Mouse (Mus musculus) midbrain, embryonic 12.5 days (tissue): ENCODE measurements around the gene Zfp52. TPM values are rescaled to one million over a fixed set of nuclear protein-coding genes. Genes with fewer than 3 reads are reported as not detected.
A peak's percentile ranks its signal among the peaks of the same experiment; 100 is the strongest.

Source experiments
- ATAC-seq: fragments of 200-750 bp; cut with Nextera tagmentation; 2 replicates; pipeline ENCODE4 v1.8.0; 2017; ENCODE audit warnings: low read depth, moderate TSS enrichment, moderate library complexity; ENCODE audit not compliant: low FRiP score
- H3K27ac ChIP-seq: fragments of 300-500 bp; sonication (generic); replicated peaks from 2 replicates; pipeline ENCODE4 v1.5.1; 2016; ENCODE audit warnings: mild to moderate bottlenecking
- H3K27me3 ChIP-seq: fragments of 300-500 bp; sonication (generic); 2 replicates; pipeline ENCODE4 v1.6.1; 2016; ENCODE audit warnings: mild to moderate bottlenecking
- H3K36me3 ChIP-seq: fragments of 300-500 bp; sonication (generic); 2 replicates; pipeline ENCODE4 v1.6.1; 2016
- H3K4me1 ChIP-seq: fragments of 300-500 bp; sonication (generic); 2 replicates; pipeline ENCODE4 v1.6.1; 2016
- H3K4me2 ChIP-seq: fragments of 300-500 bp; sonication (generic); replicated peaks from 2 replicates; pipeline ENCODE4 v1.6.1; 2016; ENCODE audit warnings: mild to moderate bottlenecking, moderate library complexity
- H3K4me3 ChIP-seq: fragments of 300-500 bp; sonication (generic); 2 replicates; pipeline ENCODE4 v1.5.1; 2016; ENCODE audit warnings: mild to moderate bottlenecking
- H3K9ac ChIP-seq: fragments of 300-500 bp; sonication (generic); replicated peaks from 2 replicates; pipeline ENCODE4 v1.6.1; 2016; ENCODE audit warnings: mild to moderate bottlenecking, moderate library complexity
- H3K9me3 ChIP-seq: fragments of 300-500 bp; sonication (generic); 2 replicates; pipeline ENCODE4 v1.6.1; 2016; ENCODE audit warnings: mild to moderate bottlenecking
- WGBS: fragments of 180-500 bp; shearing (Covaris S2); methylation state at CpG from one replicate; pipeline ENCODE4 v1.1.7; 2016; 5-methylcytosine and 5-hydroxymethylcytosine counted together
- polyA plus RNA-seq: library from polyadenylated mRNA; unstranded; fragments of >200 nt; fragmentation: Nextera tagmentation; extraction: Ambion mirVana; gene quantifications from 2 replicates; pipeline ENCODE4 v1.2.1, GENCODE M21; 2016

The Zfp52 gene
- polyA plus RNA-seq, 1 experiment from 2014 or later, result 2.0 TPM

DNA sequence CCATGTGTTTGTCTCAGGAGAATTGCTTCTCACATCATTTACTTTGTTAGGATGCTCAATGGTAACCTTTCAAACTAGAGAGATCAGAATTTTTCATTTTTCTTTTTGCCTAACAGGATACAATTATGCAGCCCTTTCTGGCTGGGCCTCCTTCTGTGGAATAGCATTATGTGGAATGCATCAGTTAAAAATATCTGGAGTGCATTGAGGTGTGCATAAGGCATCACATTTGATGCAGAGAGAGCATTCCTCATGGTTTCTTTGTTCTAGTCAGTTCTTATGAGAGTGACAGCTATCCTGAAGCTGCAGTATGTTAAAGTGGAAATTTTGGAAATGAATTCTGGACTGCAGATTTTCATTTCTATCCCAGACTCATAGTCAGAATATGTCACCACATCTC is 9.1 kb upstream of the Zfp52 start:
- Histone ChIP-seq H3K9me3 (no peaks in the 10 kb centered on the region), H3K27me3 (no peaks in the 10 kb centered on the region), H3K36me3 (no peaks in the 10 kb centered on the region), H3K4me3 (no peak overlapping the region), H3K4me1 (no peaks in the 10 kb centered on the region; the same call in 1 of the 2 replicates), H3K9ac (no peak overlapping the region), H3K4me2 (no peak overlapping the region), H3K27ac (no peak overlapping the region)
- ATAC-seq, result no peak

DNA sequence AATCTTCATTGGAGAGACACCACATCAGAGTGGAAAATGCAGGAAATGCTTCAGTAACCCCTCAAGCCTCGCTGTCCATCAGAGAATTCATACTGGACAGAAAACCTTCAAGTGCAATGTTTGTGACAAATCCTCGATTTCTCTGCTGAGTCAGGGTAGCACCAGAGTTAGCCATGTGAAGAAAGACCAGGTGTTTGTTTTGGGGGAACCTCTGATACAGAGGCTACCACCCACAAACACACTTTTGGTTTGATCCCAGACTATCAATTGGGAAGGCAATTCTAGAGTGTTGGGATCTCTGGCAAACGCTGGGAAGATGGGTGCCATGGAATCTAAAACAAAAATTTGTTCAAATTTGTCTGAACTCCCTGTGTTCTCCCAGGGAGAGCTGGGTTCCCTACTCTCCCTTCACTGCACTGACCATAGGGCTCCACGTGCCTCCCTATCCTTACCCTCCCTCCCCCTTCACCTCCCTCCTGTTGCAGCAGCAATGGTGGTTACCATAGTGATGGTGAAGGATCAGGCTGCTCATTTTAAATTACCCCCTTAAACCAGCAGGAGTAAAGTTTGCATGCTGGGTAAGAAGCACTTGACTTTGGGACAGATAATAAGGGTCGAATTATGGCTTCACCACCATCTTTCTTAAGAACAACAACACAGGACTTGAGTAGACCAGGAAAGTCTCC is 4.6 kb upstream of the Zfp52 start:
- WGBS, result 65% methylated on average over 5 of the region's 5 CpGs

DNA sequence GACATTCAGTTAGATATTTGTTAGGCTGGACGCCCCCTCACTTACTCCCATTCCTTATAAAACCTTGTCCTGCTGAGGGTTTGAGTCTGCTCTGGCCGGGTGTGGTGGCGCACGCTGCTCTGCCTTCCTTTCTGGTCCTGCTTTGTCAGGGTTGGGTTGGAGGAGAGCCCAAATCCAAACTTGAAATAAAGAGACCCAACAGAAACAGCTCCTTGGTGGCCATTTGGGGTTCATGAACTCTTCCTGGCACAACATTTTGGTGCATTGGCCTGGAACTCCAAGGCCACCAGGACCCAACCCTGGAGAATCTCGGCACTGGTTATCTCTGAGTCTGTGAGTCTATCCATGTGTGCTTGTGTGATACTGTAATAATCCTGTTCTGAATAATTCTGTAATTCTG is 3.7 kb upstream of the Zfp52 start:
- ATAC-seq, result no peak
- Histone ChIP-seq H3K27ac (peak overlapping the region; percentile 86), H3K27me3 (no peaks in the 10 kb centered on the region), H3K4me2 (peak overlapping the region; percentile 74), H3K9ac (peak overlapping the region; percentile 88; the same call in 1 of the 2 replicates), H3K9me3 (no peaks in the 10 kb centered on the region), H3K36me3 (no peaks in the 10 kb centered on the region), H3K4me3 (peak overlapping the region; percentile 76), H3K4me1 (peaks cover 15% of the 10 kb centered on the region)
- WGBS, result 78% methylated on average over 5 of the region's 5 CpGs

More for the DNA sequence above, 4.6 kb upstream of the Zfp52 start:
- no peaks in the 10 kb centered on the region for H3K27me3 ChIP-seq
- H3K27ac ChIP-seq, result no peak overlapping the region
- no peak for ATAC-seq
- H3K36me3 ChIP-seq, result no peaks in the 10 kb centered on the region
- H3K4me2 ChIP-seq, result no peak overlapping the region
- no peak overlapping the region for H3K4me3 ChIP-seq
- H3K9me3 ChIP-seq, result no peaks in the 10 kb centered on the region
- H3K4me1 ChIP-seq, result peaks cover 15% of the 10 kb centered on the region
- H3K9ac ChIP-seq, result no peak overlapping the region

DNA sequence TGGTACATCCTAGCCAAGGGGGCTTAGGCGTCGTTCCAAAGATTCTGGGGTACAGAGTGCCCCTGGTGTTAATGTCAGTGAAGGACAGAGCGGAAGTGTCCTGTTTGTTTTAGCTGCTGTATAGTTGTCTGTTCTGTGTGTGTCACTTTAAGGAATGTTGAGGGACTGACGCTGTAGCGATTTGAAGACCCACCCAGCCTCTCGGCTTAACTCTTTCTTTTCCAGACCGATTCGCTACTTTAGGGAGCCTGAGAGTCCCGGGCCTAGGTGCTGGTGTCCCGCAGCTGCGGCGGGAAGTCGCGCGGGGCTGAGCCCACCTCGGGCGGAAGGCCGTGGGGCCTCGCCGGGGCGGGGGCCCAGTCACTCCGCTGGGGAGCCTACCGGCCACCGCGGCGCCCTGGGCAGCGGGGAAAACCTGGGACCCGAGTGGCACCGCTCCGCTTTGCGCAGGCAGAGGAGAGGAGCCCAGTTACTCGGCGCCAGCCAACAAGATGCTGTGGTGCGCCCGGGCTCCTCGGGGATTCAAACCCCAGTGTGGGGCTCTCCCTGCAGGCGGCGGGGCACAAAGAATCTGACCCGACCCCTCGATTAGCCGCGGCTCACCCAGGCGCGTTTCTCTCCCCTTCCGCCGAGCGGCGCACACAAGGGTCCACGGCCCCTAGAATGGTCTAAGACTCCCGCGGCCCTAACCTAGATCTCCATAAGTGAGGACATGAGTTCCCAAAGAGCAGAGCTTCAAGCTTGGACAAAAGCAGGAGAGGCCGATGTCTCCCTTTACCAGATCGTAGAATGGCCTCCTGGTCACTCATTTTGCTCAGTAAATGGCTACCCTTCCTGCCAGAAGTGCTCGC is 3.0 kb upstream of the Zfp52 start:
- H3K36me3 ChIP-seq, result no peaks in the 10 kb centered on the region
- H3K9me3 ChIP-seq, result no peaks in the 10 kb centered on the region
- peak overlapping the region; percentile 86 for H3K27ac ChIP-seq
- peak overlapping the region; percentile 88 for H3K9ac ChIP-seq
- H3K27me3 ChIP-seq, result no peaks in the 10 kb centered on the region
- ATAC-seq, result peak; percentile 83
- H3K4me2 ChIP-seq, result peak overlapping the region; percentile 74
- 2% methylated on average over 52 of the region's 54 CpGs for WGBS
- H3K4me3 ChIP-seq, result peak overlapping the region; percentile 76
- peaks cover 15% of the 10 kb centered on the region for H3K4me1 ChIP-seq

DNA sequence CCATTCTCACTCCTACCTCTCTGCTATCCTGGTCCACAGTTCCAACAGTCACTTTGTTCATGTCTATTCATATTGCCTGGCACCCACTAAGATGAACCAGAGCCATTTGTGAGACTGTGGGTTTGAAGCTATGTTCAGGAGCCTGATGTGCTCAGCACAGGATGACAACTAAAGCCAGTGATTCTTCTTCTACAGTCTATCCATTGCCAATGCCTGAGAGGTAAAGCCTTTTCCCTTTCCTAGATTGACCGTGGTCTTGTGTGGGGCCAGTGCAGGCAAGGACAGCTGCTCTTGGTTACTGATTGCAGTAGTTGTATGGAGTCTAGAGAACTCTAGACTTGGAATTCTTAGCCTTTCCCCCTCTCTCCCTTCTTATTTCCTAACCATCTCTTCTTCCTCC is 1.4 kb upstream of the Zfp52 start:
- Histone ChIP-seq H3K4me1 (peaks cover 15% of the 10 kb centered on the region), H3K27ac (no peak overlapping the region), H3K4me3 (no peak overlapping the region), H3K27me3 (no peaks in the 10 kb centered on the region), H3K9ac (no peak overlapping the region), H3K4me2 (no peak overlapping the region), H3K9me3 (no peaks in the 10 kb centered on the region), H3K36me3 (no peaks in the 10 kb centered on the region)
- WGBS, result 100% methylated on average over 1 of the region's 1 CpGs
- no peak for ATAC-seq

DNA sequence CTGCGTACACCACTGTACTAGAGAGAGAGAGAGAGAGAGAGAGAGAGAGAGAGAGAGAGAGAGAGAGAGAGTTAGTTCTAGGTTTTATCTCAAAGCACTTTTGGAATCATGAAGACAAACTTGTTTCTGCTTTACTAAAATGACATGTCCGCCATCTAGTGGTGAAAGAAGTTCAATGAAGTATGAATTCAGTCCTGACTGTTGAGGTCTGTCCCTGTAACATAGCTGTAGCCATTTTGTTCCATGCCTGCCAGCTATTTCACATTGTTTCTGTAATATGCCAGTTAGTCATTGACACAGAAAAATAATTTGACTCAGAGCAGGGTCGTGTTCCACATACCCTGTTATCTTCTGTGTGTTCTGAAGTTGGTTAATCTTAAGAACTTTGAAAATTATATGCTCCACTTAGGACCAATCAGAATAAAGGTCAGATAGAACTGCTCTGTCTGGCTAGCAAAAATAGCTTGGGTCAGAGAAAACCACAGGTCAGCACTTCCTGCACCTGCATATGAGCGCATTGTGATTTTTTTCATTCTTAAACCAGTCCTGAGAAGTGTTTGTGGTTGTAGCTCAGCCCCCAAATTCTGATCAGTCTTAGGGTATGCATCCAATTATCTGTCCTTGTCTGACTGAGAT is 761 bp upstream of the Zfp52 start:
- peak; percentile 16 for ATAC-seq
- no peaks in the 10 kb centered on the region for H3K27me3 ChIP-seq

DNA sequence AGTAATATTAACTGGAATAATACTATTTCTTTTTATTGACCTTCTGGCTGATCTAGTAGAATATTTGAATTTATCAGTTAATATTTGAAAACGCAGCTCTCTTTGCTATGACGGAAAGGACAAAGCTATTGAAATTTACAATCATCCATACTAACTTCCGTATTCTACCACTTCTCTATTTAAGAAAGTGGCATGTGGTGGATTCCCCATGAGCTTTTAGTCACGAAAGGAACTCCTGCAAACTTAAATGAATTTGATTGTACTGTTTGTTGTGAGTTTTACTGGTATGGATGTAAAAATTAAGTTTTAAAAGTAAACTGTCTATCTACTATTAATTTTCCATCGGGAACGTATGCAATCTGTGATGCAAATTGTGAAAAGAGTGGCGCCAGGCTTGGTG is 757 bp downstream of the Zfp52 start:
- Histone ChIP-seq H3K4me1 (peaks cover 15% of the 10 kb centered on the region), H3K9ac (peak overlapping the region; percentile 59; the same call in 1 of the 2 replicates), H3K9me3 (no peaks in the 10 kb centered on the region), H3K27ac (no peak overlapping the region), H3K4me2 (peak overlapping the region; percentile 58), H3K27me3 (no peaks in the 10 kb centered on the region), H3K4me3 (peak overlapping the region; percentile 39), H3K36me3 (no peaks in the 10 kb centered on the region)
- no peak for ATAC-seq
- WGBS, result 39% methylated on average over 7 of the region's 7 CpGs

More for the DNA sequence above, 761 bp upstream of the Zfp52 start:
- Histone ChIP-seq H3K4me2 (no peak overlapping the region; the same call in 1 of the 2 replicates), H3K9ac (no peak overlapping the region), H3K9me3 (no peaks in the 10 kb centered on the region), H3K36me3 (no peaks in the 10 kb centered on the region), H3K4me3 (no peak overlapping the region), H3K4me1 (peaks cover 15% of the 10 kb centered on the region), H3K27ac (no peak overlapping the region)
- WGBS, result 24% methylated on average over 4 of the region's 4 CpGs

DNA sequence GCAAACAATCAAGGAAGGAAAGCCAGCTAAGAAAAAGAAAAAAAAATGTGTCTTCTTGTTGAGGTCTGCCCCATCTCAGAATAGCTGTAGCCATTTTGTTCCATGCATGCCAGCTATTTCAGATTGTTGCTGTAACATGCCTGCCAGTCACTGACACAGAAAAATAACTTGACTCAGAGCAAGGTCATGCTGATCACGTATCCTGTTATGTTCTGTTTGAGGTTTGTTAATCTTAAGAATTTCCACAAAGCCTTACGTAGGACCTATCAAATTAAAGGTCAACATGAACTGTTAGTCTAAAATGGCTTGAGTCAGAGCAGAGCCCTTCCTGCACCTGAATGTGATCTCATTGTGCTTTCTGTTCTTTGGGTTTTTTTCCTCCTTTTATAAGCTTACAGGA is 1.3 kb downstream of the Zfp52 start:
- no peaks in the 10 kb centered on the region for H3K9me3 ChIP-seq
- WGBS, result 78% methylated on average over 2 of the region's 2 CpGs
- no peak overlapping the region for H3K4me2 ChIP-seq
- no peaks in the 10 kb centered on the region for H3K36me3 ChIP-seq
- no peak overlapping the region for H3K9ac ChIP-seq
- H3K27me3 ChIP-seq, result no peaks in the 10 kb centered on the region
- H3K27ac ChIP-seq, result no peak overlapping the region
- H3K4me3 ChIP-seq, result no peak overlapping the region
- no peak for ATAC-seq
- H3K4me1 ChIP-seq, result peaks cover 14% of the 10 kb centered on the region

DNA sequence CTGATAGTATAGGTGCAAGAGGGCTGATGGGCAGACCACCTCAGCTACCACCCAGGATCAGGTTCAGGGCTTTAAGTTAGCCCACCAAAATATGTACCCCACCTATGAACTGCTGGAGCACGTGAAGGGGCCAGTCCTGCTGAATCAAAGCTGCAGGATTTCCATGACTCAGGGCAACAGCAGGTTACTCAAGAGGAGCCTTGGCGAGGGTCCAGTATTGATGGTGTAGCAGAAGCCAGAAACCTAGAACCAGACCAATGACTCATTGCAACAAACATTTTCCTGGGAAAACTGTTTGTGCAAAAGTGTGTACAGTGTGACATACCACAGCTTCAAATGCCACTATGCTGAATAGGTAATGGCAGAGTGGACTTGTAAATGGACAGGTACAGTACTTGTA is 22.5 kb downstream of the Zfp52 start:
- H3K36me3 ChIP-seq, result no peaks in the 10 kb centered on the region
- ATAC-seq, result no peak
- H3K27ac ChIP-seq, result no peak overlapping the region
- 89% methylated on average over 2 of the region's 2 CpGs for WGBS
- H3K27me3 ChIP-seq, result no peaks in the 10 kb centered on the region
- H3K4me3 ChIP-seq, result no peak overlapping the region
- no peak overlapping the region for H3K9ac ChIP-seq
- no peak overlapping the region for H3K4me2 ChIP-seq
- no peaks in the 10 kb centered on the region for H3K4me1 ChIP-seq
- H3K9me3 ChIP-seq, result no peaks in the 10 kb centered on the region

DNA sequence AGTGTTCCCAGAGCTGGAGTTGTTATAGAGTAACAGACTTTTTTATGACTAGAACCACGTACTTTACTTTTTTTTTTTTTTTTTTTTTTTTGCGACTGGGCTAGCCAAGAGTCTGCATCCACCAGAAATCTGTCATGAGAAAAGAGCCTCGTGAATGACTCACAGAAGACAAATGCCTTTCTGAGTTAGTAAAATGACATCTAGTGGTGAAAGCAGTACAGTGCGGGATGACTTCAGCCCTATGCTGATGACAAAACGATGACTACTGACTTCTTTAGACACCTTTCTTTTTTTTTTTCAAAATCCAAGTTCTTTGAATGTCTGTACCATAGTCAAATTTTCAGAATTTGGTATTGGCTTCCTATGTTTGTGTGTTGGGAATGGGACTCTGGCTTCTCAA is 30.9 kb downstream of the Zfp52 start:
- peak; percentile 61 for ATAC-seq
- Histone ChIP-seq H3K36me3 (no peaks in the 10 kb centered on the region), H3K27me3 (no peaks in the 10 kb centered on the region), H3K4me3 (peak overlapping the region; percentile 65), H3K9me3 (no peaks in the 10 kb centered on the region), H3K27ac (peak overlapping the region; percentile 89), H3K4me2 (peak overlapping the region; percentile 68), H3K9ac (peak overlapping the region; percentile 69), H3K4me1 (peaks cover 11% of the 10 kb centered on the region)
- WGBS, result 11% methylated on average over 5 of the region's 5 CpGs

DNA sequence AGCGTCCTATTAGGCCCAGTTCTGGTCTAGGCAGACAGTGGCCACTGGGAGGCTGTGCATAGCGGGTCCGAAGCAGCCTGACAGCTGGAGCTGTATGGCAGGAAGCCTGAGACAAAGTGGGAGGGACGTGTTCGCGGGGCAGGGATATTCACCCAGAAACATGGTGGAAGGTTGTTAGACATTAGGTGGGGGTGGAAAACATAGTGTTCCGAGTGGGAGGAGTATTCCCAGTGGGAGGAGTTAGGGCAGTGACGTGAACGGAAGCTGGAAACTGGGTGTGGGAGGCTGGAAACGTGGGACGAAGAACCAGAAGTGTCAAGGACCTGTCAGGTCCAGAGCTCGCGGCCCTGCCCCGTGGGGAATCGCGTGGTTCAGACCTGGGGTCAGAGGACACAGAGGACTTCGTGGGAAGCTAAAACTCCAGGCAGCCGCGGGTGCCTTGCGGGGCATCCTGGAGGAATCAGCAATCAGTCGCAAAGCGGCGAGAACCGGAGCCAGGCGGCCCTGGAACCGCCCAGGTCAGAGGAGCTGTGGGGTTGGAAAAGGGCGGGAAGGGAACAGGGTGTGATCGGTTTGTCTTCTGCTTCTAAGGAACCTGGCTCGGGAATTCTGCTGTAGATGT is 31.5 kb downstream of the Zfp52 start, which contains the start of gene Zfp948:
Gene Zfp948 (plus strand): TSS at position 281 of the 622 bp plus-strand sequence.
- H3K36me3 ChIP-seq, result no peaks in the 10 kb centered on the region
- H3K9ac ChIP-seq, result peak within 1 kb of the TSS; percentile 69
- H3K4me2 ChIP-seq, result peak within 1 kb of the TSS; percentile 68
- no peaks in the 10 kb centered on the region for H3K27me3 ChIP-seq
- H3K4me1 ChIP-seq, result peaks cover 11% of the 10 kb centered on the region
- ATAC-seq, result peak; percentile 95
- peak within 1 kb of the TSS; percentile 89 for H3K27ac ChIP-seq
- H3K9me3 ChIP-seq, result no peaks in the 10 kb centered on the region
- peak within 1 kb of the TSS; percentile 65 for H3K4me3 ChIP-seq
- WGBS, result 4% methylated on average over 29 of the region's 29 CpGs
